Comparison of ENCODE assay signal across 10 mouse cellular contexts in the genomic region with DNA sequence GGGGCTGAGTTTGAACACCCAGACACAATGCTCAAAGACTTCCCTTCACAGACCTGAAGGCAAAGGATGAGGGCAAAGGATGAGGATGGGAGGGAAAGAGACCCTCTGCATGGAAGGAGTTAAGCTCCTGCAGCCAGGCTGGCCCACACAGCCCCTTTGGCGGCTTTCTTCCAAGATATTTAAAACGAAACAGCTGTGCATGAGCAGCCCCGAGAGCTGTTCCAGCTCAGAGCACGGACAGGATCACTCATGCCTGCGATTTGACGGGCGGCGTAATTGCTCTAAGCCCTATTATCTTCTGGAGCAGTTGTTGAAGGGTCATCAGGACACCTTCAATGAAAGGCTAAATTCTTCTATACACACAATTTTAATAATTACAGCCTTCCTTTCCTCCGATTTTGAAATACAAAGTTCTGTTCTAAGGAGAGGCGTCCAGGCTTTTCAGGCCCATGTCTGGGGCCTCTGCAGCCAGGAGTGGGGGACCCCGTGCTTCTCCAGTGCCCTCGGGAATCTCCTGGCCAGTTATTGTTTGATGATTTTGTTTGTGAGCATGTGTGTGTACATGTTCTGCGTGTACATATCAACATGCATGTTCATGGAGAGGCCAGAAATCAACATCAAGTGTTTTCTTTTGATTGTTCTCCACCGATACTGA.
DNase-seq lines count a peak whose midpoint lies in the region; ATAC-seq and TF ChIP-seq lines count a peak whose summit lies in the region.
"Had no signal": no experiment of that assay in that cellular context is flagged by ENCODE, and none has a peak within 500 bp of the region (broad histone marks: within the 10 kb centered on the region; RNA-seq: fewer than 3 reads in every experiment).

No protein-coding gene starts in this region.

- no peaks in the 10 kb centered on the region for H3K9me3 ChIP-seq in lung, embryonic 14.5 days (ENCODE audit: low read depth, low read length)
- H3K9me3 ChIP-seq in embryonic facial prominence, embryonic 15.5 days (replicated peaks), result no peaks in the 10 kb centered on the region
- H3K9me3 ChIP-seq in hindbrain, postnatal 0 days (ENCODE audit: low read length), result no peaks in the 10 kb centered on the region
- no peaks in the 10 kb centered on the region for H3K9me3 ChIP-seq in neural tube, embryonic 14.5 days (ENCODE audit: control insufficient read depth, low read length)
- H3K9me3 ChIP-seq: heart, embryonic 10.5 days had no signal

- 47% methylated on average over 14 of the region's 14 CpGs for WGBS in lung, embryonic 14.5 days
- 14% methylated on average over 14 of the region's 14 CpGs for WGBS in embryonic facial prominence, embryonic 15.5 days
- 40% methylated on average over 14 of the region's 14 CpGs for WGBS in hindbrain, postnatal 0 days
- 52% methylated on average over 14 of the region's 14 CpGs for WGBS in neural tube, embryonic 14.5 days

- ATAC-seq in lung, embryonic 14.5 days (ENCODE audit: insufficient read depth), result peak; percentile 84
- ATAC-seq in embryonic facial prominence, embryonic 15.5 days (ENCODE audit: insufficient number of reproducible peaks, low FRiP score, low TSS enrichment, low read depth), result peak; percentile 73; the same call in 1 of the 2 replicates
- ATAC-seq in hindbrain, postnatal 0 days, result peak; percentile 64; the same call in 1 of the 2 replicates
- ATAC-seq in neural tube, embryonic 14.5 days (ENCODE audit: low read depth), result peak; percentile 31; the same call in 1 of the 2 replicates

- H3K36me3 ChIP-seq in lung, embryonic 14.5 days (ENCODE audit: insufficient read depth), result no peaks in the 10 kb centered on the region
- no peaks in the 10 kb centered on the region for H3K36me3 ChIP-seq in embryonic facial prominence, embryonic 15.5 days
- H3K36me3 ChIP-seq in hindbrain, postnatal 0 days (ENCODE audit: insufficient read depth, low read length), result no peaks in the 10 kb centered on the region
- H3K36me3 ChIP-seq in neural tube, embryonic 14.5 days (ENCODE audit: control insufficient read depth, insufficient read depth, low read length), result no peaks in the 10 kb centered on the region
- H3K36me3 ChIP-seq: heart, embryonic 10.5 days had no signal

- peak overlapping the region; percentile 27; the same call in 1 of the 2 replicates for H3K27ac ChIP-seq in lung, embryonic 14.5 days (ENCODE audit: low read depth)
- peak overlapping the region; percentile 58; the same call in 1 of the 2 replicates for H3K27ac ChIP-seq in embryonic facial prominence, embryonic 15.5 days (replicated peaks)
- no peak overlapping the region for H3K27ac ChIP-seq in hindbrain, postnatal 0 days
- H3K27ac ChIP-seq in neural tube, embryonic 14.5 days (ENCODE audit: low read depth, low read length), result no peak overlapping the region
- H3K27ac ChIP-seq: heart, embryonic 10.5 days had no signal

- H3K4me1 ChIP-seq in lung, embryonic 14.5 days (ENCODE audit: insufficient read depth), result no peaks in the 10 kb centered on the region
- H3K4me1 ChIP-seq in embryonic facial prominence, embryonic 15.5 days, result peaks cover 31% of the 10 kb centered on the region
- H3K4me1 ChIP-seq in hindbrain, postnatal 0 days (ENCODE audit: insufficient read depth, low read length), result 0 out of 2 replicates have a peak, but pooled peaks cover 8% of the 10 kb centered on the region
- H3K4me1 ChIP-seq in neural tube, embryonic 14.5 days (ENCODE audit: control insufficient read depth, insufficient read depth, low read length), result no peaks in the 10 kb centered on the region
- H3K4me1 ChIP-seq: heart, embryonic 10.5 days had no signal

- no peak for TF ChIP-seq CTCF in lung, embryonic 14.5 days (IDR thresholded peaks at IDR 0.05; ENCODE audit: low read depth)
- no peak for TF ChIP-seq CTCF in hindbrain, postnatal 0 days (IDR thresholded peaks at IDR 0.05; ENCODE audit: low read depth)

- no peak overlapping the region for H3K4me2 ChIP-seq in lung, embryonic 14.5 days
- 0 out of 2 replicates have a peak overlapping the region, but pooled peaks have one; percentile 6 for H3K4me2 ChIP-seq in embryonic facial prominence, embryonic 15.5 days (replicated peaks)
- no peak overlapping the region for H3K4me2 ChIP-seq in hindbrain, postnatal 0 days (ENCODE audit: low read depth, low read length)
- H3K4me2 ChIP-seq in neural tube, embryonic 14.5 days (ENCODE audit: low read depth, low read length), result no peak overlapping the region

- peak; percentile 87 for DNase-seq in lung, embryonic 14.5 days
- DNase-seq in lung, adult 18-20 months, result no peak
- peak; percentile 64 for DNase-seq in hindbrain, postnatal 0 days (ENCODE audit: low spot score)
- DNase-seq in cerebellum, postnatal 4 days (ENCODE audit: low spot score in 2 of 2), result no peak
- DNase-seq in cerebellum, adult 18-20 months, result no peak
- no peak for DNase-seq in adrenal gland, postnatal 36 days
- DNase-seq: adrenal gland, adult 8-10 months had no signal

- H3K4me3 ChIP-seq in lung, embryonic 14.5 days (ENCODE audit: low read depth, low read length), result no peak overlapping the region
- H3K4me3 ChIP-seq in embryonic facial prominence, embryonic 15.5 days (replicated peaks), result no peak overlapping the region
- no peak overlapping the region for H3K4me3 ChIP-seq in hindbrain, postnatal 0 days (ENCODE audit: low read length)
- H3K4me3 ChIP-seq in neural tube, embryonic 14.5 days (ENCODE audit: low read depth, low read length), result no peak overlapping the region
- H3K4me3 ChIP-seq: heart, embryonic 10.5 days had no signal

- H3K27me3 ChIP-seq in lung, embryonic 14.5 days (ENCODE audit: insufficient read depth, low read length), result no peaks in the 10 kb centered on the region
- no peaks in the 10 kb centered on the region for H3K27me3 ChIP-seq in embryonic facial prominence, embryonic 15.5 days
- no peaks in the 10 kb centered on the region for H3K27me3 ChIP-seq in hindbrain, postnatal 0 days (ENCODE audit: insufficient read depth, low read length)
- no peaks in the 10 kb centered on the region for H3K27me3 ChIP-seq in neural tube, embryonic 14.5 days (ENCODE audit: control insufficient read depth, insufficient read depth, low read length)

- H3K9ac ChIP-seq in lung, embryonic 14.5 days, result no peak overlapping the region
- H3K9ac ChIP-seq in embryonic facial prominence, embryonic 15.5 days, result no peak overlapping the region
- no peak overlapping the region for H3K9ac ChIP-seq in hindbrain, postnatal 0 days (replicated peaks; ENCODE audit: low read length)
- H3K9ac ChIP-seq in neural tube, embryonic 14.5 days (replicated peaks; ENCODE audit: low read depth, low read length), result no peak overlapping the region

Comparison
In these comparisons a context has a peak if more than half of its experiments do, and no peak if none do; other contexts are left out.
1. DNase-seq: peak in lung, embryonic 14.5 days (single experiment) and hindbrain, postnatal 0 days (single experiment); none in lung, adult 18-20 months (0 of 2), cerebellum, postnatal 4 days (0 of 2), cerebellum, adult 18-20 months (0 of 2) and adrenal gland, postnatal 36 days (0 of 2).
2. ATAC-seq: peak in every context shown above with its lines; median percentile 84 in lung, embryonic 14.5 days; 73 in embryonic facial prominence, embryonic 15.5 days; 64 in hindbrain, postnatal 0 days; 31 in neural tube, embryonic 14.5 days.
3. H3K27ac ChIP-seq: peak in lung, embryonic 14.5 days (single experiment) and embryonic facial prominence, embryonic 15.5 days (single experiment); none in hindbrain, postnatal 0 days (single experiment) and neural tube, embryonic 14.5 days (single experiment).